Comparison of ENCODE assay signal across 30 mouse cellular contexts in genomic region chr3:36328927-36329326, GRCm38 (mm10).
"Had no signal": no experiment of that assay in that cellular context is flagged by ENCODE, and none has a peak within 500 bp of the region (broad histone marks: within the 10 kb centered on the region; RNA-seq: fewer than 3 reads in every experiment).

No protein-coding gene starts in this region.

- H3K9me3 ChIP-seq: limb, embryonic 10.5 days; limb, embryonic 12.5 days; limb, embryonic 13.5 days; limb, embryonic 15.5 days; liver, embryonic 12.5 days; liver, embryonic 13.5 days; liver, embryonic 15.5 days; lung, embryonic 15.5 days; midbrain, embryonic 10.5 days; midbrain, embryonic 12.5 days; midbrain, embryonic 13.5 days; midbrain, embryonic 15.5 days; neural tube, embryonic 12.5 days had no signal

- ATAC-seq: liver, embryonic 12.5 days; liver, postnatal 0 days; midbrain, embryonic 13.5 days; midbrain, embryonic 15.5 days; midbrain, embryonic 16.5 days had no signal

- H3K4me1 ChIP-seq: limb, embryonic 10.5 days; limb, embryonic 12.5 days; limb, embryonic 13.5 days; limb, embryonic 15.5 days; liver, embryonic 12.5 days; liver, embryonic 13.5 days; liver, embryonic 15.5 days; lung, embryonic 15.5 days; midbrain, embryonic 10.5 days; midbrain, embryonic 12.5 days; midbrain, embryonic 13.5 days; midbrain, embryonic 15.5 days; neural tube, embryonic 12.5 days had no signal

- H3K27me3 ChIP-seq: limb, embryonic 12.5 days; limb, embryonic 13.5 days; limb, embryonic 15.5 days; liver, embryonic 12.5 days; liver, embryonic 13.5 days; liver, embryonic 15.5 days; lung, embryonic 15.5 days; megakaryocyte, embryonic 14.5 days; midbrain, embryonic 12.5 days; midbrain, embryonic 13.5 days; midbrain, embryonic 15.5 days; neural tube, embryonic 12.5 days had no signal

- H3K27ac ChIP-seq: left cerebral cortex, adult 2 months; limb, embryonic 10.5 days; limb, embryonic 12.5 days; limb, embryonic 13.5 days; limb, embryonic 15.5 days; liver, embryonic 12.5 days; liver, embryonic 13.5 days; liver, embryonic 14.5 days; liver, embryonic 15.5 days; lung, embryonic 15.5 days; macrophage; midbrain, embryonic 10.5 days; midbrain, embryonic 12.5 days; midbrain, embryonic 13.5 days; midbrain, embryonic 15.5 days; neural tube, embryonic 12.5 days had no signal

- DNase-seq: left cerebral cortex, postnatal 4 days; liver; liver, embryonic 13.5 days; liver, postnatal 0 days; lung, adult 18-20 months; lung, adult 2 months; lung, embryonic 14.5 days; lung, postnatal 14 days; lung, postnatal 36 days; midbrain, embryonic 14.5 days had no signal

- H3K4me2 ChIP-seq: limb, embryonic 12.5 days; limb, embryonic 13.5 days; limb, embryonic 15.5 days; liver, embryonic 11.5 days; liver, embryonic 12.5 days; liver, embryonic 13.5 days; liver, embryonic 15.5 days; lung, embryonic 14.5 days; lung, embryonic 15.5 days; midbrain, embryonic 11.5 days; midbrain, embryonic 12.5 days; midbrain, embryonic 13.5 days; midbrain, embryonic 15.5 days; neural tube, embryonic 12.5 days had no signal

- H3K36me3 ChIP-seq: limb, embryonic 10.5 days; limb, embryonic 12.5 days; limb, embryonic 13.5 days; limb, embryonic 15.5 days; liver, embryonic 12.5 days; liver, embryonic 13.5 days; liver, embryonic 15.5 days; lung, embryonic 15.5 days; midbrain, embryonic 10.5 days; midbrain, embryonic 12.5 days; midbrain, embryonic 13.5 days; midbrain, embryonic 15.5 days; neural tube, embryonic 12.5 days had no signal

- H3K9ac ChIP-seq: limb, embryonic 12.5 days; limb, embryonic 13.5 days; limb, embryonic 15.5 days; liver, embryonic 12.5 days; liver, embryonic 13.5 days; liver, embryonic 14.5 days; liver, embryonic 15.5 days; liver, postnatal 0 days; lung, embryonic 14.5 days; lung, embryonic 15.5 days; midbrain, embryonic 12.5 days; midbrain, embryonic 13.5 days; midbrain, embryonic 15.5 days; neural tube, embryonic 12.5 days had no signal

- H3K4me3 ChIP-seq: left cerebral cortex, adult 2 months; limb, embryonic 10.5 days; limb, embryonic 12.5 days; limb, embryonic 13.5 days; limb, embryonic 15.5 days; liver, embryonic 12.5 days; liver, embryonic 13.5 days; liver, embryonic 15.5 days; lung, embryonic 15.5 days; megakaryocyte, embryonic 14.5 days; midbrain, embryonic 10.5 days; midbrain, embryonic 12.5 days; midbrain, embryonic 13.5 days; midbrain, embryonic 15.5 days; myocyte; neural tube, embryonic 12.5 days had no signal
